Mouse (Mus musculus) CD4-positive naive resting alpha-beta T cell, adult 57 days (primary cell): Measurements from ENCODE around the gene Hoxa1. TPM values are rescaled to one million over a fixed set of nuclear protein-coding genes. Genes with fewer than 3 reads are reported as not detected.

Experiments used
- total RNA-seq: library from RNA; stranded (reverse); gene quantifications from one replicate; pipeline ENCODE4 v1.2.4, GENCODE M21; 2023

Gene Hoxa1
- total RNA-seq: not detected

GRCm38 (mm10) chr6:52158276-52159051 is at the start of gene Hoxa1:
Gene Hoxa1, minus strand, starts transcription at chr6:52158317.

DNA sequence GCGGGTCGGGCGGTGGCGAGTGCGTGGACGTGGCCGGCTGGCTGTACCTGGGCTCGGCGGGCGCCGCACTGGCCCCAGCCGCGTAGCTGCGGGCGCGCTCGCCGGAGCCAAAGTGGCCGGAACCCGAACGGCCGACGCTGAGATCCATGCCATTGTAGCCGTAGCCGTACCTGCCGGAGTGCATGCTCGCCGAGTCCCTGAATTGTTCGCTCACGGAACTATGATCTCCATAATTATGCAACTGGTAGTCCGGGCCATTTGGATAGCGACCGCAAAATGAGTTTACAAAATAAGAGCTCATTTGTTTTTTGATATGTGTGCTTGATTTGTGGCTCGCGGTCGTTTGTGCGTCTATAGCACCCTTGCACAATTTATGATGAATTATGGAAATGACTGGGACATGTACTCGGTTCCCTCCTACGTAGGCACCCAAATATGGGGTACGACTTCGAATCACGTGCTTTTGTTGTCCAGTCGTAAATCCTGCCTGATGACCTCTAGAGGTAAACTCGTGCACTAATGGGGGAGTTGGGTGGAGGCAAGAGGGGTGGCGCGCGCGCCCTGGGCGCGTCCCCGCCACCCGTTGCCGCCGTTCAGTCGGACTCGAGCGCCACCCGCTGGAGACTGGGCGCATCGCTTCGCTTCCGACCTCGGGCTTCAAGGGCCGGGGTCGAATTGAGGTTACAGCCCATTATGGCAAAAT is 46.1 kb upstream of the Hoxa1 start, which contains the start of gene Hoxa5:
TSS of gene Hoxa5 (minus strand) at position 538 of the 703 bp plus-strand sequence.

DNA sequence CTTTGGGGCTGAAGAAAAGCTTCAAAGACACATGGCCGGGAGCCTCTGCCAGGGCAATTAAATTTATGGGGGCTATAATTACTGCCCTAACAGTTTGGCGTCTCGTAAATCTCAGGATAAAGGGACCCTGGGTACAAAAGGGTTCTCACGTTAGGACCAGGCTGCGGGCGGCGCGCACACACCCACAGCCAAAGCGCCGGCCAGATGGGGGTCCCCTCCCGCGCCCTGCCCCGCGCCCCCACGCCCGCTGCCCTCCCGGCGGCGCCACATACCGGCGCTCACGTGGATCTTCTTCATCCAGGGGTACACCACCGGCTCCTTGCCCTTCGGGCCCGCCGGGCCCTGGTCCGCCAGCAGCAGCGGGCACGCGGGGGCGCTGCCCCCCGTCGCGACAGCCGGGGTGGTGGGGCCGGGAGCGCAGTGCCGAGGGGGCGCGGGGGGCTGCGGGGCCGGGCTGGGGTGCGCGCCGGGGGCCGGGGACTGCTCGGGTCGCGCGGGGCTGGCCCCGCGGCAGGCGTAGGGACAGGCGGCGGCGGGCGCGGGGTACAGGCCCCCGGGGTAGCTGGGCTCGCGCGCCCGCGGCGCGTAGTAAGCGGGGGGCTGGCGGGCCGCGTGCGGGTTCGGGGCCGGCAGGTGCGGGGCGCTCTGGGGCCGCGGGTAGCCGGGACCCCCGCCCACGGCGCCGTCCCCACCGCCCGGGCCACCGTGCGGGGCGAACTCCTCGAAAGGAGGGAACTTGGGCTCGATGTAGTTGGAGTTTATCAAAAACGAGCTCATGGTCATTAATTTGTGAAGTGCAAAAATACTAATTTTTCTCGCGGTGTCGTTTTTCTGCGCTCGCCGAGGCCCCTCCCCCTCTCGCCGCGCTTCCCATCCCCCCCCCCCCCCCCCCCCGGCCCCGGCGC is 33.0 kb upstream of the Hoxa1 start, which contains the start of gene Hoxa4:
TSS of gene Hoxa4 (minus strand) at position 848 of the 905 bp plus-strand sequence.

GRCm38 (mm10) chr6:52177061-52177735 is 19.1 kb upstream of the Hoxa1 start, which contains the start of gene 5730596B20Rik:
Gene 5730596B20Rik, plus strand, starts transcription at chr6:52177498.

GRCm38 (mm10) chr6:52164626-52165440 is 6.7 kb upstream of the Hoxa1 start, which contains the start of gene Hoxa2:
Gene Hoxa2, minus strand, starts transcription at chr6:52164831.

Other genes with a start within 250 kb of the Hoxa1 start
- 10.0 TPM for gene Skap2, start 145.8 kb downstream of the Hoxa1 start, total RNA-seq
- not detected for gene Hoxa2, start 6.5 kb upstream of the Hoxa1 start, total RNA-seq
- gene 5730596B20Rik, start 19.2 kb upstream of the Hoxa1 start, total RNA-seq: not detected
- 0.59 TPM for gene Hoxa4, start 33.4 kb upstream of the Hoxa1 start, total RNA-seq
- 0.30 TPM for gene Hoxa5, start 46.3 kb upstream of the Hoxa1 start, total RNA-seq
- gene Hoxa6, start 50.4 kb upstream of the Hoxa1 start, total RNA-seq: not detected
- gene Hoxa3, start 55.0 kb upstream of the Hoxa1 start, total RNA-seq: not detected
- not detected for gene Gm28308, start 55.0 kb upstream of the Hoxa1 start, total RNA-seq
- not detected for gene Hoxa7, start 63.5 kb upstream of the Hoxa1 start, total RNA-seq
- not detected for gene Hoxa9, start 72.8 kb upstream of the Hoxa1 start, total RNA-seq
- gene Hoxa10, start 82.5 kb upstream of the Hoxa1 start, total RNA-seq: 0.21 TPM
- gene Hoxa11, start 87.5 kb upstream of the Hoxa1 start, total RNA-seq: not detected
- gene Hoxa13, start 102.6 kb upstream of the Hoxa1 start, total RNA-seq: not detected
- 1.1 TPM for gene Evx1, start 155.2 kb upstream of the Hoxa1 start, total RNA-seq